Mouse (Mus musculus): ENCODE data around the gene Clock. TPM values are rescaled to one million over a fixed set of nuclear protein-coding genes. Genes with fewer than 3 reads are reported as not detected.

Gene Clock
- polyA plus RNA-seq, 1 experiment from 2014 or later: 3.6 TPM

DNA sequence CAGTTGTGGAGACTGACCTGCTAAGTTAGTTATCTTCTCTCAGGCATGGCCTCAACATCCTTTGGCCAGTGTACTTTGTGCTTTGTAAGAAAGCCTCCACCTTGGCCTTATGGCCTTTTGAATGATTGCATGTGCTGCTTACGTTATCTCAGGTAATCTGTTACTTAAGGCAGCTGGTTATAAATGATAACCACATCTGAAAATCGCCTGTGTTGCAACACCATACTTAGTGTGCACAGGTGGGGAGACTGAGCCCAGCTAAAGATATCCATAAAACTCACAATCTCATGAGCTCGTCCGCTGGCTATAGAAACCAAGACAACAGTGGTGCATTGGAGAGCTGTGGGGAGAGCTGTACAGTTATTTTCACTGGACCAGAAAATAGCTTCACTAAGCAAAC, 114.0 kb downstream of the Clock start:
- no peak overlapping the region for H3K4me3 ChIP-seq
- H3K27ac ChIP-seq: no peak overlapping the region
- ATAC-seq: peak; percentile 35; the same call in 1 of the 2 replicates
- peaks cover 42% of the 10 kb centered on the region for H3K36me3 ChIP-seq
- H3K27me3 ChIP-seq (replicated peaks): no peaks in the 10 kb centered on the region
- H3K4me1 ChIP-seq: peaks cover 60% of the 10 kb centered on the region
- no peak overlapping the region for H3K4me2 ChIP-seq
- 64% methylated on average over 4 of the region's 4 CpGs for WGBS (ENCODE audit: insufficient replicate concordance)
- H3K9ac ChIP-seq: no peak overlapping the region
- H3K9me3 ChIP-seq (replicated peaks): no peaks in the 10 kb centered on the region

DNA sequence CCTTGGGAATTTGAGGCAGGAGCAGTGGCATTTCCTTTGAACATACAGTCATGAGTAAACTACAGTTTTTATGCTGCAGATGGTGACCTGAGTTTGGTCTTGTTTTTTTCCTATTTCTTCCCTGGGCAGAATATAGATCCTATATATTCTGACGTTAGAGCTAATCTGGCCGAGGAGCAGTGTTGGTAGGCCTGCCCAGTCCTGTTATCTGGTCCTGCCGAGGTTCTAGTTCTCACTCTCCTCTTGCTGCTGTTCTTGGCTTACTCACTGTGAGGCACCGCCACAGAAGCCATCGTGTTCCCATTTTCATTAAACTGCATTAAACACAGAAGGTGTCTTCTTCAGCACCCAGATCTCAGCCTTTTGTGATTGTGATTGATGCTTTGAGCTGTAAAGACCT, 116.7 kb downstream of the Clock start:
- Histone ChIP-seq H3K4me1 (peaks cover 69% of the 10 kb centered on the region), H3K27me3 (replicated peaks) (no peaks in the 10 kb centered on the region), H3K9me3 (replicated peaks) (no peaks in the 10 kb centered on the region), H3K36me3 (peaks cover 30% of the 10 kb centered on the region), H3K9ac (no peak overlapping the region), H3K27ac (no peak overlapping the region), H3K4me3 (no peak overlapping the region), H3K4me2 (no peak overlapping the region)
- WGBS (ENCODE audit: insufficient replicate concordance): 39% methylated on average over 5 of the region's 5 CpGs
- ATAC-seq: no peak

DNA sequence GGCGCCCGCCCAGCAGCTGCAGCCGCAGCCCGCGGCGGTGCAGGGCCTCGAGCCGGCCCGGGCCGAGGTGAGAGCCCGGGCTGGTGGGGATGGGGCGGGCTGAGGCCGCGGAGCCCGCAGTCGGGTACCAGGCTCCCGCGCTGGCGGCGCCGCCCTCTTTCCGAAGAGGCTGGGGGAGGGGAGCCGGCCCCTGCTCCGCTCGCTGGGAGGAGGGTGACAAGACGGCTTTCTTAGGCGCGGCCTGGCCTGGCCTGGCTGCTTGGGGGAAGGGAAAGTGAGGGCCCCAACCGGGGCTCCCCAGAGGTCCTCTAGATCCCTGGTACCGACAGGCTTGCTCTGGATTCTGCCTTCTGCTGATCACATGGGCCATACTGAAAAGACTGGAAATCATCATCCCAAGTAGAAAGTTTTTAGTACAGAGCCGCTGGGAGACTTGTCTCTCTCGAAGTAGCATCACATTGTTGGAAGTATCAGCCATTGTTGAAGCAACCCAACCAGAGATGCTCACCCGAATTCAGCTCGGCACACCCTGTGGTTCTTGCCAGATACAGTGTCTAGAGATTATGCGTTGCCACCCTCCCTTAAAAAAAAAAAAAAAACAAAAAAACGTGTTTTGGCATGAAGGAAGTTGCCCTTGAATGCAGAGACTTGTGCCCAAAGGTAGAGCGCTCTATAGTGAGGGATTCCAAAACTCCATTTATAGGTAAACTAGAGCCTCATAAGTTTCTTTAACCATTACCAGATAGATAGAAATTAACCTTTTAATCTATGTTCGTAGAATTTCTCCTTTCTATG, 120.1 kb downstream of the Clock start:
- Histone ChIP-seq H3K4me3 (peak overlapping the region; percentile 91), H3K27me3 (replicated peaks) (no peaks in the 10 kb centered on the region), H3K27ac (peak overlapping the region; percentile 89), H3K9ac (peak overlapping the region; percentile 89), H3K4me2 (peak overlapping the region; percentile 82), H3K36me3 (peaks cover 14% of the 10 kb centered on the region), H3K4me1 (peaks cover 46% of the 10 kb centered on the region), H3K9me3 (replicated peaks) (no peaks in the 10 kb centered on the region)
- 4% methylated on average over 35 of the region's 38 CpGs for WGBS (ENCODE audit: insufficient replicate concordance)
- peak; percentile 87 for ATAC-seq

DNA sequence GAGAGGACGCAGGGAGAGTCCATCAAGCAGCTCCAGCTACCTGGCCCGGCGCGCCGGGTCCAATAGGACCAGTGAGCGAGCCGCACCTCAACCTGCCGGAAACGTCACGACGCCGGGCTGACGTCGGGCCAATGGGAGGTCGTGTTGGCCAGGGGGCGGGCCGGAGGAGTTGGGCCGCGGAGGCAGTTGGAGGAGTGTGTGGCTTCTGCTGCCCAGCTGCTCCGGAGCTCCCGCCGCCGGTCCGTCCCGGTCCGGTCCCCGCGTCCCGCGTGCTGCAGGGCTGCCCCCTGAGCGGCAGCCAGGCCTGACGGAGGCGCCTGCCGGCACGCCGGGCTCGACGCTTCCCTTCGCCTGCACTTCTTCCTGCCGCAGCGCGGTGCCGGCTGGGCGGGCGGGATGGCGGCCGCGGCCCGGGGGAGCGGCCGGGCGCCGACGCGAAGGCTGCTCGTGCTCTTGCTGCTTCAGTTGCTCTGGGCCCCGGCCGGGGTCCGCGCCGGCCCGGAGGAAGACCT, 120.8 kb downstream of the Clock start, which contains the start of gene Tmem165:
TSS of gene Tmem165 (plus strand) at position 131 of the 512 bp plus-strand sequence.
- WGBS (ENCODE audit: insufficient replicate concordance): 0% methylated on average over 40 of the region's 62 CpGs
- H3K27me3 ChIP-seq (replicated peaks): no peaks in the 10 kb centered on the region
- peak; percentile 96 for ATAC-seq
- H3K4me2 ChIP-seq: peak within 1 kb of the TSS; percentile 82
- H3K9ac ChIP-seq: peak within 1 kb of the TSS; percentile 89
- H3K36me3 ChIP-seq: peaks cover 10% of the 10 kb centered on the region
- H3K4me3 ChIP-seq: peak within 1 kb of the TSS; percentile 91
- peaks cover 39% of the 10 kb centered on the region for H3K4me1 ChIP-seq
- H3K9me3 ChIP-seq (replicated peaks): no peaks in the 10 kb centered on the region
- H3K27ac ChIP-seq: peak within 1 kb of the TSS; percentile 89

DNA sequence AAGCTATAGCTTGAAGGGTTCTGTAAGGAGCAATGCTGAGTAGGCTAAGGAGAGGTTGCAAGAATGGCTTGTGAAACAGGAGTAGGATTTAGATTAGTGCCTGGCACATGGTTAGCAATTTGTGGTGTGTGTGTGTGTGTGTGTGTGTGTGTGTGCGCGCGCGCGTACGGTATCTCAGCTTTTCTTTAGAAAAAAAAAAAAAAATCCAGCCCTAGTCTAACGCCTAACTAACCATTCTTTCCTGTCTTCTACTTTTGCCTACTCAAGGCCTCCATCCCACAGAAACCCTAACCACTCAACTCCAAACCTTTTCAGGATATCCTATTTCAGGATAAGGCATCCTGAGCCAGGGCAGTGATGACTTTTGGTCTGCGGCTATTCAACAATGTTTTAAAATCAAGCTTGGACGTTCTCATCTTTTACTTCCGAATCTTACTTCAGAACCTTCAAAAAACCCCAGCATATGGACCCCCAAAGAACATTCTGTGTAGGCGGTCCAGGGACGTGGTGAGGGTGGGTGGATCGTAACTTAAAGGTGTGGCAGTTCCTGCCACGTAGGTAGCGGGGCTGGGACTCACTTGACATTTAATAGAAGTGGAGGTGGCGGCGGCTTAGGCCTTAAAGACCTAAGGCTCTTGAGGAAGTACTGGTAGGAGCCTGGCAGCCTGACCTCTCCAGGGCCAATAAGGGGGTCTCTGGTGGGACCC, 121.4 kb downstream of the Clock start:
- H3K9ac ChIP-seq: peak overlapping the region; percentile 89
- H3K9me3 ChIP-seq (replicated peaks): no peaks in the 10 kb centered on the region
- peak overlapping the region; percentile 91 for H3K4me3 ChIP-seq
- no peaks in the 10 kb centered on the region; the same call in 1 of the 2 replicates for H3K27me3 ChIP-seq (replicated peaks)
- 36% methylated on average over 17 of the region's 17 CpGs for WGBS (ENCODE audit: insufficient replicate concordance)
- ATAC-seq: peak; percentile 52
- no peak overlapping the region for H3K27ac ChIP-seq
- H3K4me2 ChIP-seq: peak overlapping the region; percentile 82
- H3K36me3 ChIP-seq: peaks cover 10% of the 10 kb centered on the region
- H3K4me1 ChIP-seq: peaks cover 38% of the 10 kb centered on the region

DNA sequence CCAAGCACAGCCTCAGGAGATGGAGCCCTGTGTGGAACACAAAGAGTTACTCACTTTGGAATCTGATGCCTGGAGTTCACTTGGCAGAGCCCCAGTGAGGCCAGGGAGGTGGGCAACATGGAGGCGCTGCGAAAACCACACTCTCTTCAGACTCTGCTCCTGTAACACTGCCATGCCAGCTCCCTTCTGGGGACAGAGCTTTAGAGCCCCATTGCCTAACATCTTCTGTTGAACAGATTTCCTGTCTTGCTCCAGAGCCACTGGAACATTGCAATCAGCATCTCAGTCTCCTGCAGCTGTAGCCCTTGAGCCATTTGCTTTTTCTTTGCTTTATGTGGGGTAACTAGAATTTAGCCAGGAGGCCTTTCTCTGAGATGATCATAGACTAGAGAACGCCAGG, 122.3 kb downstream of the Clock start:
- no peak overlapping the region for H3K27ac ChIP-seq
- 79% methylated on average over 3 of the region's 3 CpGs for WGBS (ENCODE audit: insufficient replicate concordance)
- peaks cover 38% of the 10 kb centered on the region for H3K4me1 ChIP-seq
- no peak overlapping the region for H3K9ac ChIP-seq
- H3K9me3 ChIP-seq (replicated peaks): no peaks in the 10 kb centered on the region
- no peak for ATAC-seq
- H3K27me3 ChIP-seq (replicated peaks): no peaks in the 10 kb centered on the region; the same call in none of the 2 replicates
- H3K36me3 ChIP-seq: peaks cover 10% of the 10 kb centered on the region
- no peak overlapping the region for H3K4me2 ChIP-seq
- H3K4me3 ChIP-seq: no peak overlapping the region

DNA sequence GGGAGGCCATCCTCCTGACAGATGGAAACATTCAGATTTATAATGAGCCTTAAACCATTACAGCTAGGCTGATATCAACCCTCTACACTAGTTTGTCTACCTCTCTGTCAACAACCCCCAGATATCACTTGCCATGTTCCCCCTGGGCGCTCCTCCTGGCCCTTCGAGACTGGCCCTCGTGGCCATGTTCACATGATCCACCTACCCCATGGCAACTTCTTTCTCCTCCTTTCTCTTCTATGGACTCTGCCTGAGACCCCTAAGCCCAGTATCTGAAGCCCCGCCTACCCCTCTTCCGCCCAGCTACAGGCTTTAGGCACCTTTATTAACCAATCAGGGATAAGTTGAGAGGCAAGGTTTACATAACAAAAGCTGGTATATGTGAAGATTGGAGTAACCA, 124.8 kb downstream of the Clock start:
- Histone ChIP-seq H3K4me1 (peaks cover 20% of the 10 kb centered on the region), H3K9ac (no peak overlapping the region), H3K27me3 (replicated peaks) (peaks cover 4% of the 10 kb centered on the region), H3K4me2 (no peak overlapping the region), H3K36me3 (no peaks in the 10 kb centered on the region), H3K4me3 (no peak overlapping the region), H3K27ac (no peak overlapping the region), H3K9me3 (replicated peaks) (no peaks in the 10 kb centered on the region)
- no peak for ATAC-seq
- WGBS (ENCODE audit: insufficient replicate concordance): 80% methylated on average over 5 of the region's 5 CpGs

DNA sequence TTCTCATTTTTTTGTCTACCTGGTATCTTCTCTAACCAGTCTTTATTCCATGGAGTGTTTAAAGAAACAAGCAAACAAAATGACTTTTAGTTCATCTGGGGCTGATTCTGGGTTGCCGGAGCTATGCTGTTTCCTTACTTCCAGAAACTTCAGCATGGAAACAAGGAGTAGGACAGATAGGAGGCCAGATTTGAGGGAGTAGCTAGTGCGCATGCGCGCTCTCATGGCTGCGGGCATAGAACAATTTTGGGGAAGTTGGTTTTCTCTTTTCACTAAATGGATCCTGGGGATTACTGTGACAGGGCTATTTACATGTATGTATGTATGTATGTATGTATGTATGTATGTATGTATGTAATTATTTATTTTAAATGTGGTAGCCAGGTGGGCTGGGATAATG, 125.4 kb downstream of the Clock start:
- no peak for ATAC-seq
- no peak overlapping the region for H3K4me3 ChIP-seq
- 88% methylated on average over 5 of the region's 5 CpGs for WGBS (ENCODE audit: insufficient replicate concordance)

DNA sequence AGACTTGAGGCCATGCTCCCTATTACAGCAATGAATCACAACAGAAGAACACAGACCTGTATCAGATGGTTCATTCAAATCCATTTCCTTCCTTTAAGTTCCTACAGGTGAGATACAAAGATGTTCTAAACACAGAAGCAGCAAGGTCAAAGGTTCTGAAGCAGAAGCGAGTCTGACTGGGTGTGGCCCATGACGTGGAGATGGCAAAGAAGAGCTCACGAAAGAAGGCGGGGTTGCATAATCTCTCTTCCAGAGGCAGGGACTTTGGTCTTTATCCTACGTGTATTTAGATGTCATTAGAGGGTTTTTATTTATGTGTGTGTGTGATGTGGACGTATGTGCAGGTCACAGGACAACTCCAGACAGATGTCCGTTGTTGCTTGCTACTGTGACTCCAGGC, 126.9 kb downstream of the Clock start:
- no peak for ATAC-seq

More for the DNA sequence above, 125.4 kb downstream of the Clock start:
- Histone ChIP-seq H3K27ac (no peak overlapping the region), H3K4me1 (peaks cover 15% of the 10 kb centered on the region), H3K36me3 (no peaks in the 10 kb centered on the region), H3K9me3 (replicated peaks) (no peaks in the 10 kb centered on the region), H3K9ac (no peak overlapping the region), H3K4me2 (no peak overlapping the region), H3K27me3 (replicated peaks) (peaks cover 4% of the 10 kb centered on the region)

DNA sequence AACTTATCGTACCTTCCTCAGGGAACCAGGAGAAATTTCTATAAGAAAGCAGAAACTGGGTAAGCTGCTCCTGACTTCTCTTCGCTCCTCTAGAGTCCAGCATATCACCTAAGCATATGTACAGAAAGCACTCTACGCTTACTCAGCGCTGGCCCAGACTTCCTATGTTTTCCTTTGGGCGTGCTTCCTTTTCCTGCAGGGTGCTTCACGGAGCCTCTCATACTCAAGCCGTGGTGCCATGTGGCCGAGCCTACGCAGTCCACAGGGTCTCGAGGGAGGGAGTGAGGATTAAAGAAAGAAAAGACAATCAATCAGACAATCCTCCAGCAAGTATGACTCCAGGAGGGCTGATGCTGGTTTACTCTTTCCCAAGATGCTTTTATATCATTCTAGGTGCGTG, 127.8 kb downstream of the Clock start:
- no peak overlapping the region for H3K4me3 ChIP-seq
- H3K27me3 ChIP-seq (replicated peaks): peaks cover 4% of the 10 kb centered on the region
- WGBS (ENCODE audit: insufficient replicate concordance): 55% methylated on average over 11 of the region's 11 CpGs
- H3K9me3 ChIP-seq (replicated peaks): no peaks in the 10 kb centered on the region
- H3K4me1 ChIP-seq: peaks cover 8% of the 10 kb centered on the region
- H3K36me3 ChIP-seq: no peaks in the 10 kb centered on the region
- 0 out of 2 replicates have a peak, but pooled peaks have one; percentile 37 for ATAC-seq
- no peak overlapping the region for H3K27ac ChIP-seq
- H3K9ac ChIP-seq: no peak overlapping the region
- no peak overlapping the region for H3K4me2 ChIP-seq

More for the DNA sequence above, 126.9 kb downstream of the Clock start:
- Histone ChIP-seq H3K27me3 (replicated peaks) (peaks cover 4% of the 10 kb centered on the region), H3K9me3 (replicated peaks) (no peaks in the 10 kb centered on the region), H3K9ac (no peak overlapping the region), H3K4me2 (no peak overlapping the region), H3K4me1 (peaks cover 8% of the 10 kb centered on the region), H3K36me3 (no peaks in the 10 kb centered on the region), H3K27ac (no peak overlapping the region), H3K4me3 (no peak overlapping the region)
- 48% methylated on average over 7 of the region's 7 CpGs for WGBS (ENCODE audit: insufficient replicate concordance)

DNA sequence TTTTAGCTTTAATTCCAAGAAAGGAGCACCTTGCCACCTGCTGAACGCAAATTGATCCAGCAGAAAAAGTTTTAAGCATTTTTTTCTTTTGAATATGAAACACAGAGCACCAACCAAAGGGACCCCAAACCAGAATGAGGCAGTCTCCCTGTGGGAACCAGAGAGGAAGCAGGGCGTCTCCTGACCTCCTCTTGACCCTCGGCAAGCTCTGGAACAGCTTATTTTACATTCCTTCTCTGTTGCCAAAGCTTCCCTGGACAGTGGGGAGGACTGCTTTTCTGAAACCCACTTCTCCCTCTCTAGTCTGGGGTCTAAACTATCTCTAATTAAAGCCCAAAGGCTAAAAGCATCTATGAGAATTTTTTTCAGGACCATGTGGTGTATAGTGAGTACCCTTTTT, 128.2 kb downstream of the Clock start:
- H3K4me3 ChIP-seq: no peak overlapping the region
- H3K4me2 ChIP-seq: no peak overlapping the region
- no peak overlapping the region for H3K9ac ChIP-seq
- 47% methylated on average over 3 of the region's 3 CpGs for WGBS (ENCODE audit: insufficient replicate concordance)
- H3K36me3 ChIP-seq: no peaks in the 10 kb centered on the region
- no peaks in the 10 kb centered on the region for H3K9me3 ChIP-seq (replicated peaks)
- peaks cover 8% of the 10 kb centered on the region for H3K4me1 ChIP-seq
- H3K27ac ChIP-seq: no peak overlapping the region
- peaks cover 4% of the 10 kb centered on the region for H3K27me3 ChIP-seq (replicated peaks)
- no peak for ATAC-seq

DNA sequence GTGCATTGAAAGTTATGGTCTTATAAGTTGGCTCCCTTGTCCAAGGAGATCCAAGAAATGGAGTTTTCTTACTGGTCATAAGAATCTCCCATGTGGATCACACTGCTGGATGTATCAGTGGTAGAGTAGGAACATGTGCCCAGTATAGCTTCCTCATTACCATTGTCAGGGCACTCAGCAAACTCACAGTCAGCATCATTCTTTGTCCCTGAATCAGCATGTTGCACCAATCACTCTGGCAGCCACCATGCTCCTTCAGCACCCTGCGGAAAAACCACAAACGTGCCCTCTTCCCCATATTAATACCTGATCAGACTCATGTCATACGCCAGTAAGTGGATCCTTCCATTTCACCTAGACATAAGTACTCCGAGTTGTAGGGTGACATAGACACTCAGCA, 129.5 kb downstream of the Clock start:
- Histone ChIP-seq H3K27ac (no peak overlapping the region), H3K4me1 (peaks cover 8% of the 10 kb centered on the region), H3K36me3 (no peaks in the 10 kb centered on the region), H3K9ac (no peak overlapping the region), H3K27me3 (replicated peaks) (peaks cover 4% of the 10 kb centered on the region), H3K9me3 (replicated peaks) (no peaks in the 10 kb centered on the region), H3K4me2 (no peak overlapping the region), H3K4me3 (no peak overlapping the region)
- no peak for ATAC-seq
- 62% methylated on average over 4 of the region's 4 CpGs for WGBS (ENCODE audit: insufficient replicate concordance)
